Mouse (Mus musculus): ENCODE measurements around the gene Cyb5r1. TPM values are rescaled to one million over a fixed set of nuclear protein-coding genes. Genes with fewer than 3 reads are reported as not detected.

The Cyb5r1 gene
- polyA plus RNA-seq, 1 experiment from 2014 or later, result 67.3 TPM

DNA sequence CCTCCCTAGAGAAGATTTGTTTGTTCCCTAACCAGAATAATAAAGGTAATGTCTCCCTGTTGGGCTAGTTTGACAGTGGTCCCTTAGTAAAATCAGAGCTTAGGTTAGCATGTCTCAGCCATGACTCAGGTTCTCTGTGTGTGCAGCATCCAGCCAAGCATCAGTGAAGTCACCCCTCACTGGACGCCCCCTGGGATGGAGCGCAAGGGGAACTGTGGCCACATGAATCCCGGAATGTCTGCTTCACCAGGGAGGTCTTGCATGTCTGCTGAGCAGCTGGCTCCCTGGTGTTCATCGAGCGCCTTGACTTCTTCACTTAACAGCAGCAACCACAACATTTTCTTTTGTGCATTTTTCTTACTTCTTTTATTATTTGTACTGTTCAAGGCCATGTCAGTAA, 11.5 kb upstream of the Cyb5r1 start:
- Histone ChIP-seq H3K79me2 (ENCODE audit: inconsistent target) (no peaks in the 10 kb centered on the region), H3K4me3 (ENCODE audit: inconsistent target) (no peak overlapping the region), H3K27ac (no peak overlapping the region), H3K36me3 (ENCODE audit: inconsistent target) (no peaks in the 10 kb centered on the region)
- WGBS (ENCODE audit: missing documents), result 87% methylated on average over 5 of the region's 5 CpGs

DNA sequence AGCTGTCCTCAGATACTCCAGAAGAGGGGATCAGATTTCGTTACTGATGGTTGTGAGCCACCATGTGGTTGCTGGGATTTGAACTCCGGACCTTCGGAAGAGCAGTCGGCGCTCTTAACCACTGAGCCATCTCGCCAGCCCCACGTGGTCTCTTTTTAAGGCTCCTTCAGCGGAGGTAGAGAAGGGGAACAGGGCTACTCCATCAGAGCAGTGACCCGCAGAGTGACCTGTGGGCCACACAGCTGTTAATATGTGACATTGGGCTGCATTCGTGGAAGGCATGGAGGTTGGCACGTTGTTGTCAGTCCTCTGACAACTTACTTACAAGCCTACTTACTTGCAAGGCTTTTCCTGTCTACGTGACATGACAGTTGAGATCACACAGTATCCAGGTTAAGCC, 7.1 kb upstream of the Cyb5r1 start:
- no peak overlapping the region for H3K27ac ChIP-seq
- no peaks in the 10 kb centered on the region for H3K36me3 ChIP-seq (ENCODE audit: inconsistent target)
- WGBS (ENCODE audit: missing documents), result 93% methylated on average over 12 of the region's 12 CpGs
- H3K79me2 ChIP-seq (ENCODE audit: inconsistent target), result no peaks in the 10 kb centered on the region
- no peak overlapping the region for H3K4me3 ChIP-seq (ENCODE audit: inconsistent target)

DNA sequence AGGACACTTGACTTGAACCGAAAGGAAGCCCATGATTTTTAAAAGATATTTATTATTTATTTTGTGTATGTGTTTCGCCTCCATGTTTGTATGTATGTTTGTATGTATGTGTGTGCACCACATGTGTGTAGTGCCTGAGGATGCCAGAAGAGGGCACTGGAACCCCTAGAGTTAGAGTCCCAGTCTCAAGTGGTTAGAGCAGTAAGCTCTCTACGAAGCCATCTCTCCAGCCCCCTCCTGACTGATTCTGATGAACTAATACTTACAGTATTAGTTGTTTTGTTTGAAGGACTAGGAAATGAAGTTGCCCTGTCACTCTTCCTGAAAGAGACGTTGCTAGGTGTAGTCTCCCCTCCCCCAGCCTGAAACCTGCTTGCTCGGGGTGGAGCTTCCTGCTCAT, 5.6 kb upstream of the Cyb5r1 start:
- no peaks in the 10 kb centered on the region for H3K79me2 ChIP-seq (ENCODE audit: inconsistent target)
- 63% methylated on average over 3 of the region's 5 CpGs for WGBS (ENCODE audit: missing documents)
- no peak overlapping the region for H3K27ac ChIP-seq
- no peaks in the 10 kb centered on the region for H3K36me3 ChIP-seq (ENCODE audit: inconsistent target)
- H3K4me3 ChIP-seq (ENCODE audit: inconsistent target), result no peak overlapping the region

DNA sequence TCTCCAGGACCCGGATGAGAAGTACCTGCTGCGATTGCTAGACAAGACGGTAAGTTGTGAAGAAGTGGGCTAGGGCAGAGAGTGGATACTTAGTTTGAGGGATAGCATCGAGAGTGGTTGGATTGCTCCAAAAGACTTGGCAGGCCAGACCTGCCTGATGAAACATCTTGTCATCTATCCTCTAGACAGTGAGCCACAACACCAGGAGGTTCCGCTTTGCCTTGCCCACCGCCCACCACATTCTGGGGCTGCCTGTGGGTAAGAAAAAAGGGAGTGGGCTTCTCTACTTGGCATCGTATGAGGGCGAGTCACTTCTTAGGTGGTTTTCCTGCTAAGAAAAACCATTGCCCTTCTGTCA, 1.0 kb downstream of the Cyb5r1 start:
- Histone ChIP-seq H3K4me3 (ENCODE audit: inconsistent target) (peak overlapping the region; percentile 67), H3K27ac (peak overlapping the region; percentile 87), H3K79me2 (ENCODE audit: inconsistent target) (peaks cover 14% of the 10 kb centered on the region), H3K36me3 (ENCODE audit: inconsistent target) (peaks cover 35% of the 10 kb centered on the region)
- 18% methylated on average over 8 of the region's 8 CpGs for WGBS (ENCODE audit: missing documents)

DNA sequence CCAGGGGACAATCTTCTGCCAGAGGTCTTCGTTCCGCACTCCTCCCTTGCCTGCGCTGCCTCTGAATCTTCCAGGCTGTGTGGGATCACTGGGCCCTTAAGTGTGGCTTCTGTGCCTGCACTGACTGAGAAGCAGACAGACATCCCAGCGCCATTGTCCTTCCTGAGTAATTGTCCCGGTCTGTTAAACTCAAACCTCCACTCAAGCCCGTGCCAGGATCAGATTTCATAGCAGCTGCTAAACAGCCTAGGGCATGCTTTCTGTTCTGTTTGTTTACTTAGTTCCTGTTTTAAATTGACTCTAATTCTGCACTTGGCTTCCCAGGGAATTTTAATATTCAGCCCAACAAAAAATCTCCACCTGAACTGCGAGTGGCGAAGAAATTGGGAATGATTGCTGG, 2.7 kb downstream of the Cyb5r1 start:
- Histone ChIP-seq H3K36me3 (ENCODE audit: inconsistent target) (peaks cover 41% of the 10 kb centered on the region), H3K79me2 (ENCODE audit: inconsistent target) (peaks cover 14% of the 10 kb centered on the region), H3K4me3 (ENCODE audit: inconsistent target) (no peak overlapping the region), H3K27ac (no peak overlapping the region)
- 96% methylated on average over 8 of the region's 8 CpGs for WGBS (ENCODE audit: missing documents)

DNA sequence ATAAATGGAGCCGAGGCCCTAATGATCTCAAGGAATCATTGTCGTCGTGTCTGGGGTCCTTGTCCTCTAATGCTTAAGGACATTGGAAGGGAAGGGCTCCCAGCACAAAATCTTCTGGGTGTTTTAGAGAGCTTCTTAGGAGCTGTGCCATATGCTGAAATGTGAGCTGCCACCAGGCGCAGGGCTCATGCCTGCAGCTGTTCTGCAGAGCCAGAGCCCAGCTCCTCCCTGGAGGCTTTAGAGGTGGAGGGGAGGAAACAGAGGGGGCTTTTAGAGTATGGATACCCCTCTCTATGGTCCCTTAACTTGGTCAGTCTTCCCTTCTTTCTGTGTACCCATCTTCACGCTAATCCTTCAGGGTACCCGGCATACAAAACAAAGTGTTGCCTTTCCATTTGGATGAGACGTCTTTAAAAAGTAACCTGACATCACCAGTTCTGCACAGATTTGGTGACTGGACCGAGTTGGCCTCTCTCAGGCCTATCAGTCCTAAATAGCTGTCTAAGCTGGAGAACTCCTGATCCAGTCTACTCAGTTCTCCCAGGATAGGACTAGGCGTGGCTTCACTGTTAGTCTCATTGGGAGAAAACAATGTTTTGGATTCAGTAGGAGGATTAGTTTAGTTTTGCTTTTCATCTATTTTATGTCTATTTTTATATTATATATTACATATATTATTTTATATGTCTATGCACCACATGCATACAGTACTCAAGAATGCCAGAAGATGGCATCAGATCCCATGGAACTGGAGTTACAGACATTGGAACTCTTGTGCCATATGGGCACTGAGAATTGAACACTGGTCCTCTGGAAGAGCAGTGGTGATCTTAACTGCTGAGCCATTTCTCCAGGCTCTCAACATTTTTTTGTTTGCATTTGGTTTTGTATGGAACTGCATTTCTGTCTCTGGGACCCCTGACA, 6.6 kb downstream of the Cyb5r1 start:
- Histone ChIP-seq H3K27ac (no peak overlapping the region), H3K36me3 (ENCODE audit: inconsistent target) (peaks cover 41% of the 10 kb centered on the region), H3K4me3 (ENCODE audit: inconsistent target) (no peak overlapping the region), H3K79me2 (ENCODE audit: inconsistent target) (peaks cover 21% of the 10 kb centered on the region)
- WGBS (ENCODE audit: missing documents), result 96% methylated on average over 9 of the region's 9 CpGs

DNA sequence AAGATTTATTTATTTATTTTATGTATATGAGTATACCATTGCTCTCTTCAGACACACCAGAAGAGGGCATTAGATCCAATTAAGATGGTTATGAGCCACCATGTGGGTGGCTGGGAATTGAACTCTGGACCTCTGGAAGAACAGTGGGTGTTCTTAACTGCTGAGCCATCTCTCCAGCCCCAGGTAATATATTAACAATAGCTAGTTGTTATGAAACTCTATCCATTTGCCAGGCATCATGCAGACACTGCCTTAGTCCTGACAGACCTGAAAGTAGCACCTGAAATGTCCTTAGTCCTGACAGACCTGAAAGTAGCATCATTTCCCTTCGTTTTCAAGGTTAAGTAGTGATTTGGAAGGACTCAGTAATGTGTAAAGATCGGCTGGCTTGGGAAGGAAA, 8.7 kb downstream of the Cyb5r1 start:
- WGBS (ENCODE audit: missing documents), result 76% methylated on average over 2 of the region's 2 CpGs
- peaks cover 34% of the 10 kb centered on the region for H3K79me2 ChIP-seq (ENCODE audit: inconsistent target)
- H3K36me3 ChIP-seq (ENCODE audit: inconsistent target), result peaks cover 26% of the 10 kb centered on the region
- peak overlapping the region; percentile 96 for H3K27ac ChIP-seq
- no peak overlapping the region for H3K4me3 ChIP-seq (ENCODE audit: inconsistent target)

DNA sequence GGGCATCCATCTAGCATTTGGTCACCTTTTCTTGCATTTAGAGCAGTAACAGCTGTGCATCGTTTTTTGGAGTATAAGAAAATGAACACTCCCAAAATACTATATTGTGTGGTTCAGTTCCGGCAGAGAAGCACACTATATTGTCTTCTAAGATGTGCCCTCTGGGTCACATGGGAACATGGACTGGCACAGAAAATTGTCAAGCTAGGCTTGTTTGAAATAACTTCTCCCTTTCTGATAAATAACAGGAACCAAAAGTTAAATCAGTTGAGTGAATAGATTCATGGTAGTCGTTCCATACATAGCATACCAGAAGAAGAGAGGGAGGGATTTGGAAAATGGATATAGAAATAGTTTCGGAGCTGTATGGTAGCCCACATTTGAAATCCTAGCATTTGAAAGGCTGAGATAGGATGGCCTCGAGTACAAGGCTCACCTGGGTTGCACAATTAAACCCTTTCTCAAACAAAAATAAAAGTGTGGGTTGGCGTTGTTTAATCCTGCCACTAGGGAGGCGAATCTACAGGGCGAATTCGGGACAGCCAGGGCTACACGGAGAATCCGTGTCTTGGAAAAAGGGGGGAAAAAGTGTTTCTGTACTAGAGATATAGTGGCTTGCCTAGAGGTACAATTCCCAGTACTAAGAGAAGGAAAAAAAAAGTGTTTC, 9.3 kb downstream of the Cyb5r1 start:
- H3K36me3 ChIP-seq (ENCODE audit: inconsistent target), result peaks cover 20% of the 10 kb centered on the region
- peaks cover 40% of the 10 kb centered on the region for H3K79me2 ChIP-seq (ENCODE audit: inconsistent target)
- H3K27ac ChIP-seq, result peak overlapping the region; percentile 96
- WGBS (ENCODE audit: missing documents), result 11% methylated on average over 11 of the region's 11 CpGs
- H3K4me3 ChIP-seq (ENCODE audit: inconsistent target), result peak overlapping the region; percentile 24

DNA sequence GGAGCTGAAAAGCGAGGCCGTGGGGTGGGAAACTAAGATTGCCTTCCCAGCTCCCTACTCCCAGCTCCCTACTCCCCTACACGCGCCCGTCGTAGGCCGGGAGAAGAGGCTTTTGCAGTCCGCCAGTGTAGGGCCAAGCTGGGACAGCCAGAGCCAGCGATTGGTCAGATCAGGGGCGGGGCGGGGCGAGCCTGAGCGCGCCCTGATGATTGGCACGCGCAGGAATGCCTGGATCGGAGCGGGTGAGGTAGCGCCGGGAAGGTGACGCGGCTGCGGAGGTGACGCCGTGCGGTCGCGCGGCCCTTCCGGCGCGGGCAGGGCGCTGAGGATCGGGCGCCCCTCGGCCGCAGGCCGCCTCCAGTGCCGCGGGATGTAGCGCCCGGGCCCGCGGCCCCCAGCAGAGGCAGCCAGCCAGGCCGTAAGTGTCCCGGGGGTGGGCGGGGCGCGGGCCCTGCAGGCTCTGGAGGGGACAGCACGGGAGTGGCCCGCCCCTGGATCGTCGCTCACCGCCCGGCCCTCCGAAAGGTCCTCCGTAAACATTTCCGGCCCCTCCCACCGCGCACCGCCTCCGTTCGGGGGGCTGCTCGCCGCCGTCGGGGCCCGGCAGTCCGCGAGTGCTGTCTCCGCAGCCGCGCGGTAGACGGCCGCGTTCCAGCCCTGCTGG, 9.9 kb downstream of the Cyb5r1 start, which contains the start of gene Adipor1:
Gene Adipor1, plus strand, starts transcription at position 211 of the 664 bp plus-strand sequence.
- peak within 1 kb of the TSS; percentile 96 for H3K27ac ChIP-seq
- WGBS (ENCODE audit: missing documents), result 2% methylated on average over 42 of the region's 77 CpGs
- peaks cover 13% of the 10 kb centered on the region for H3K36me3 ChIP-seq (ENCODE audit: inconsistent target)
- peaks cover 43% of the 10 kb centered on the region for H3K79me2 ChIP-seq (ENCODE audit: inconsistent target)
- H3K4me3 ChIP-seq (ENCODE audit: inconsistent target), result peak within 1 kb of the TSS; percentile 71

DNA sequence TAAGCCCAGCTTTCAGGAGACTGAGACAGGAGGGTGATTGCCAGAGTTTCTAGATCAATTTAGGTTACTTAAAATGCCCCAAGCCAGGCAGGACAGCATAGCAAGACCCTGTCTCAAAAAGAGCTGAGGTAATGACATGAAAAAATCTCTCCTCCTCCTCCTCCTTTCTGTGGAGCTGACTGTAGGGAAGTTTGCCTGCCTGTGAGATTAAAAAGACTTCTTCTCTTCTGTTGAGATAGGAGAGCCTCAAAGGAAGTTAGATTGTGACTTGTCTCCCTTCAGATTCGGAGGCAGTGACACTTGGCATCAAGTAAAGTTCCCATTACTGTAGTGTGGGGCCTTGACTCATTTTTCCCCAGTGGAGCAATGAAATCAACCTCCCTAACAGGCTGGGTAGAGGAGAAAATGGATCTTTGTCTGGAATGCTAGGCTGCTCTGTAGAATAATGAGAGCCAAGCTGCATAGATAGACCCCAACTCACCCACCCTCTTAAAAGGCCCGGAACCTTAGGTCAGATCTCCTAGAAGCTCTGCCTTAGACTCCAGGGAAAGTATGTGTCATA, 13.1 kb downstream of the Cyb5r1 start:
- WGBS (ENCODE audit: missing documents), result 50% methylated on average over 2 of the region's 2 CpGs
- peaks cover 7% of the 10 kb centered on the region; the same call in 1 of the 2 replicates for H3K36me3 ChIP-seq (ENCODE audit: inconsistent target)
- peak overlapping the region; percentile 89 for H3K27ac ChIP-seq
- H3K79me2 ChIP-seq (ENCODE audit: inconsistent target), result peaks cover 75% of the 10 kb centered on the region
- H3K4me3 ChIP-seq (ENCODE audit: inconsistent target), result no peak overlapping the region

DNA sequence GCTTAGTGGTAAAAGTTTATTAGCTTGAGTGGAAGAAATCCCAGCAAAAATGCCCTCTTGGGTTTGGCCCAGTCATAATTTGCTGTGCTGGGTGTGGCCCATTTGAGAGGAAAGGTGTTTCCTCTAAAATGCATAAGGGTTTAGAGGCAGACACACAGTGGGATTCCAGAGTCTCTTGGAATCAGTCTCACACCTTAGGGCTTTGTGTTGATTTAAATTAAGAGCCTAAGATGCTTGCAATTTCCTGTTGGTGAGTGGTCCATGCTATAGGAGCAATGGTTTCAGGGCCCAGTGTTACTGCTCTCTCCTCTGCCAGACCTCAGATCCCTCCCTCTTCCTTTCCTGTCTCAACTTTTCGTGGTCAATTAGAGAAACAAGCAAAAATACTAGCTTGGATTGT, 13.8 kb downstream of the Cyb5r1 start:
- H3K36me3 ChIP-seq (ENCODE audit: inconsistent target), result peaks cover 14% of the 10 kb centered on the region; the same call in 1 of the 2 replicates
- peak overlapping the region; percentile 89 for H3K27ac ChIP-seq
- 0% methylated on average over 1 of the region's 1 CpGs for WGBS (ENCODE audit: missing documents)
- no peak overlapping the region for H3K4me3 ChIP-seq (ENCODE audit: inconsistent target)
- peaks cover 81% of the 10 kb centered on the region for H3K79me2 ChIP-seq (ENCODE audit: inconsistent target)

DNA sequence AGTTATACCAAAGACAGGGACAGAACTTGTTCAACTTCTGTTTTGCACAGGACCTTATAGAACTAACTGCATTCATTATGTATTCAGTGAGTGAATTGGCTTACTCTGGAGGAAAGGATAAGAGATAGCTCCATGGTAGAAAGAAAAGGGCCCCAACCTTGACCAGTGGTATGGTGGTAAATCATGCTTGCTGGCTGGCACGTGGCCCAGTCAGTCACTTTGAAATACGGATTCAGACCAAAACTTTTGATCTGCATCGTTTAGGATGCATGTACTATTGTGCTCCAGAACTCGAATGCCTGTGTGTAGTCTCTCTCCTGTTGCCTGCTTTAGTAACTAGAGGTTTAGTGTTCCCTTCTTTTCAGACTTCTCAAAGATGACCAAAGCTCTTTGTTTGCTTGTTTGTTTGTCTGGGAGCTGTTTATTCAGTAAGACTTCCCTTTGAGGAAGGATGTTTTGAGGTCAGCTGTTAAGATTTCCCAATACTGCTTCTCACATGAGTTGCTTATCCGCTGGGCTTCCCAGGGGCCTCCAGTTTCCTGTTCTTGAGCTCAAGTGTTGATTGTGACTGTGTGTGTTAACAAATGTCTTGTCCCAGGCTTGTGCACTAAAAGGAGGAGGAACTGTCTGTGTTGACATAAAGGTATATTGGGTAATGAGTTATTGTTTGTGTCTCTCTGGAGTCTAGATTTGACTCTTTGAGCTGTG, 14.5 kb downstream of the Cyb5r1 start:
- Histone ChIP-seq H3K36me3 (ENCODE audit: inconsistent target) (peaks cover 21% of the 10 kb centered on the region), H3K4me3 (ENCODE audit: inconsistent target) (no peak overlapping the region), H3K79me2 (ENCODE audit: inconsistent target) (peaks cover 88% of the 10 kb centered on the region), H3K27ac (peak overlapping the region; percentile 89)
- WGBS (ENCODE audit: missing documents), result 0% methylated on average over 5 of the region's 5 CpGs

DNA sequence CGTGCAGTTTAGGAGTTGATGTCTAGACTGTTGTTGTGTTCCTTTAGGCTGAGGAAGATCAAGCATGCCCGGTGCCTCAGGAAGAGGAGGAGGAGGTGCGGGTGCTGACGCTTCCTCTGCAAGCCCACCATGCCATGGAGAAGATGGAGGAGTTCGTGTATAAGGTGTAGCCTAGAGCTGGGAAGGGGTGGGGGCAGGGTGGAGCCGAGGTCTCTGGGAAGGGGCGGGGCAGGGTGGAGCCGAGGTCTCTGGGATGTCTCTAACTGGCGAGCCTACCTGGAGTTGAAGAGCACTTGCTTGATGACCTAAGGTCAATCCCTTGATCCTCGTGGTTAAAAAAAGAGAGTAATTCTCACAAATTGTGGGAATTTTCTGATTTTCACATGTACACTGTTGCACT, 18.6 kb downstream of the Cyb5r1 start:
- Histone ChIP-seq H3K27ac (no peak overlapping the region), H3K4me3 (ENCODE audit: inconsistent target) (no peak overlapping the region), H3K79me2 (ENCODE audit: inconsistent target) (peaks cover 75% of the 10 kb centered on the region), H3K36me3 (ENCODE audit: inconsistent target) (peaks cover 61% of the 10 kb centered on the region)
- 82% methylated on average over 8 of the region's 10 CpGs for WGBS (ENCODE audit: missing documents)

DNA sequence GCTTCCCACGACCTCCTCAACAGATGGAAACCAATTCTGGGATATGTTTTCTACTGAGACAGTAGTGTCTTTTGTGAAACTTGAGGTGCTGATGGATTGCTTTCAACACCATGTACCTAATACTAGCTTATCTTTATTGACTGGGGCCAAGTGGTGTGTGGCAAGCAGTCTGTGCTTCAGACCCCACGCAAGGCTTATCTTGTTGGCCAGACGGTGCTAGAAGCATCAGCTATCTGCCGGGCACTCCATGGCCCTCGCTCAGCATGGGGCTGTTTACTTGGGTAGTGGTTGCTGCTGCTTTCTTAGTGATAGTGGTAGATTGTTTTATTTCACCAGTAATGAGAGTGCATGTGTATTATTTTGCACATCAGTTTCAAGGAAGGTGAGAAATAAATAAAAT, 20.9 kb downstream of the Cyb5r1 start:
- WGBS (ENCODE audit: missing documents), result 96% methylated on average over 5 of the region's 5 CpGs
- Histone ChIP-seq H3K79me2 (ENCODE audit: inconsistent target) (peaks cover 55% of the 10 kb centered on the region), H3K27ac (no peak overlapping the region), H3K4me3 (ENCODE audit: inconsistent target) (no peak overlapping the region), H3K36me3 (ENCODE audit: inconsistent target) (peaks cover 83% of the 10 kb centered on the region)
